ENCODE assay signal across 21 mouse cellular contexts in genomic region chr8:111891983-111892382, GRCm38 (mm10). TPM values are rescaled to one million over a fixed set of nuclear protein-coding genes. Genes with fewer than 3 reads are reported as not detected.
DNase-seq lines count a peak whose midpoint lies in the region; ATAC-seq and TF ChIP-seq lines count a peak whose summit lies in the region.
"Had no signal": no experiment of that assay in that cellular context is flagged by ENCODE, and none has a peak within 500 bp of the region (broad histone marks: within the 10 kb centered on the region; RNA-seq: fewer than 3 reads in every experiment).

No protein-coding gene starts in this region.

- no peak for ATAC-seq in lung, embryonic 14.5 days (ENCODE audit: insufficient read depth)
- no peak for ATAC-seq in embryonic facial prominence, embryonic 11.5 days (replicated peaks; ENCODE audit: insufficient number of reproducible peaks, low FRiP score, low TSS enrichment, low read depth)
- ATAC-seq: activated CD4-positive, CD25-positive, alpha-beta regulatory T cell, adult 4 months; forebrain, embryonic 14.5 days; inflammation-experienced regulatory T-cells, adult 6 months; liver, embryonic 12.5 days; Patski had no signal

- no peak overlapping the region for H3K27ac ChIP-seq in lung, embryonic 14.5 days (ENCODE audit: low read depth)
- H3K27ac ChIP-seq in embryonic facial prominence, embryonic 11.5 days (replicated peaks; ENCODE audit: low read depth, low read length): no peak overlapping the region
- H3K27ac ChIP-seq: embryonic facial prominence, embryonic 15.5 days; gastrocnemius, adult 2 months; hindbrain, embryonic 14.5 days; limb, embryonic 13.5 days; liver, embryonic 12.5 days had no signal

- H3K36me3 ChIP-seq in lung, embryonic 14.5 days (ENCODE audit: insufficient read depth): no peaks in the 10 kb centered on the region
- H3K36me3 ChIP-seq in embryonic facial prominence, embryonic 11.5 days (replicated peaks; ENCODE audit: control insufficient read depth, insufficient read depth, low read depth, low read length): no peaks in the 10 kb centered on the region
- H3K36me3 ChIP-seq: embryonic facial prominence, embryonic 15.5 days; limb, embryonic 13.5 days; liver, embryonic 12.5 days had no signal

- H3K4me1 ChIP-seq in lung, embryonic 14.5 days (ENCODE audit: insufficient read depth): peaks cover 23% of the 10 kb centered on the region
- peaks cover 3% of the 10 kb centered on the region for H3K4me1 ChIP-seq in embryonic facial prominence, embryonic 11.5 days (ENCODE audit: control insufficient read depth, insufficient read depth, low read length)

- H3K4me2 ChIP-seq in lung, embryonic 14.5 days: no peak overlapping the region
- no peak overlapping the region for H3K4me2 ChIP-seq in embryonic facial prominence, embryonic 11.5 days (ENCODE audit: low read depth, low read length)
- H3K4me2 ChIP-seq: embryonic facial prominence, embryonic 15.5 days; hindbrain, embryonic 14.5 days; limb, embryonic 13.5 days; liver, embryonic 12.5 days had no signal

- H3K27me3 ChIP-seq in lung, embryonic 14.5 days (ENCODE audit: insufficient read depth, low read length): peaks cover 28% of the 10 kb centered on the region
- H3K27me3 ChIP-seq in embryonic facial prominence, embryonic 11.5 days (ENCODE audit: control insufficient read depth, insufficient read depth, low read length): peaks cover 27% of the 10 kb centered on the region
- H3K27me3 ChIP-seq: Patski had no signal

- H3K4me3 ChIP-seq in lung, embryonic 14.5 days (ENCODE audit: low read depth, low read length): no peak overlapping the region
- H3K4me3 ChIP-seq in embryonic facial prominence, embryonic 11.5 days (ENCODE audit: low read depth, low read length): no peak overlapping the region
- H3K4me3 ChIP-seq: embryonic facial prominence, embryonic 15.5 days; gastrocnemius, adult 2 months; limb, embryonic 13.5 days; liver, embryonic 12.5 days had no signal

- DNase-seq in lung, embryonic 14.5 days: peak; percentile 40
- no peak for DNase-seq in lung, postnatal 10 days
- DNase-seq in 3T3-L1 (ENCODE audit: low read depth, low spot score) (peak; percentile 59), ES-CJ7 (ENCODE audit: low read depth, low spot score) (peak; percentile 88)
- DNase-seq in embryonic facial prominence, embryonic 11.5 days (ENCODE audit: low spot score): peak; percentile 38
- DNase-seq in cerebellum, postnatal 14 days: no peak
- no peak for DNase-seq in thymus, postnatal 25 days
- DNase-seq: adrenal gland, adult 8-10 months; cerebellum, adult 11-12 months; cerebellum, postnatal 10 days; gastrocnemius, adult 2 months; heart, postnatal 4 days; kidney, postnatal 36 days had no signal

- H3K9me3 ChIP-seq in lung, embryonic 14.5 days (ENCODE audit: low read depth, low read length): no peaks in the 10 kb centered on the region
- no peaks in the 10 kb centered on the region for H3K9me3 ChIP-seq in embryonic facial prominence, embryonic 11.5 days (replicated peaks; ENCODE audit: control insufficient read depth, low read length)
- H3K9me3 ChIP-seq: embryonic facial prominence, embryonic 15.5 days; limb, embryonic 13.5 days had no signal

- H3K9ac ChIP-seq in lung, embryonic 14.5 days: no peak overlapping the region
- H3K9ac ChIP-seq in embryonic facial prominence, embryonic 11.5 days (replicated peaks; ENCODE audit: low read length): no peak overlapping the region
- H3K9ac ChIP-seq: embryonic facial prominence, embryonic 15.5 days; hindbrain, embryonic 14.5 days; limb, embryonic 13.5 days; liver, embryonic 12.5 days had no signal

- TF ChIP-seq CTCF in lung, embryonic 14.5 days (IDR thresholded peaks at IDR 0.05; ENCODE audit: low read depth): no peak

- WGBS in lung, embryonic 14.5 days: 12% methylated on average over 8 of the region's 8 CpGs
- WGBS in embryonic facial prominence, embryonic 11.5 days: 20% methylated on average over 8 of the region's 8 CpGs

RNA-seq across cellular contexts. Expression of gene Tmem170, which starts 15.4 kb away (rescaled TPM):
- 7.0 and 7.3 TPM in 2 replicates for polyA plus RNA-seq in lung, embryonic 14.5 days (2014; fragmentation: Nextera tagmentation; extraction: Ambion mirVana)
- polyA plus RNA-seq in embryonic facial prominence, embryonic 11.5 days (2014; fragmentation: Nextera tagmentation; extraction: Ambion mirVana): 7.7 and 8.2 TPM in 2 replicates

RNA-seq across cellular contexts. Expression of gene Chst5, which starts 18.3 kb away (rescaled TPM):
- polyA plus RNA-seq in lung, embryonic 14.5 days (2014; fragmentation: Nextera tagmentation; extraction: Ambion mirVana): 5.3 and 6.6 TPM in 2 replicates
- polyA plus RNA-seq in embryonic facial prominence, embryonic 11.5 days (2014; fragmentation: Nextera tagmentation; extraction: Ambion mirVana): 1.1 and 2.2 TPM in 2 replicates
- polyA plus RNA-seq: activated CD4-positive, CD25-positive, alpha-beta regulatory T cell, adult 4 months; inflammation-experienced regulatory T-cells, adult 6 months; Patski had no signal

RNA-seq across cellular contexts. Expression of gene Cfdp1, which starts 37.9 kb away (rescaled TPM):
- 195 and 200 TPM in 2 replicates for polyA plus RNA-seq in lung, embryonic 14.5 days (2014; fragmentation: Nextera tagmentation; extraction: Ambion mirVana)
- 262 and 278 TPM in 2 replicates for polyA plus RNA-seq in embryonic facial prominence, embryonic 11.5 days (2014; fragmentation: Nextera tagmentation; extraction: Ambion mirVana)

RNA-seq across cellular contexts. Expression of gene Tmem231, which starts 41.7 kb away (rescaled TPM):
- 18.7 and 18.9 TPM in 2 replicates for polyA plus RNA-seq in lung, embryonic 14.5 days (2014; fragmentation: Nextera tagmentation; extraction: Ambion mirVana)
- 18.6 and 20.0 TPM in 2 replicates for polyA plus RNA-seq in embryonic facial prominence, embryonic 11.5 days (2014; fragmentation: Nextera tagmentation; extraction: Ambion mirVana)

RNA-seq across cellular contexts. Expression of gene Gabarapl2, which starts 48.5 kb away (rescaled TPM):
- 147 and 163 TPM in 2 replicates for polyA plus RNA-seq in lung, embryonic 14.5 days (2014; fragmentation: Nextera tagmentation; extraction: Ambion mirVana)
- 222 and 230 TPM in 2 replicates for polyA plus RNA-seq in embryonic facial prominence, embryonic 11.5 days (2014; fragmentation: Nextera tagmentation; extraction: Ambion mirVana)

Comparison
In these comparisons a context has a peak if more than half of its experiments do, and no peak if none do; other contexts are left out.
1. DNase-seq: peak in lung, embryonic 14.5 days (single experiment), 3T3-L1 (single experiment), ES-CJ7 (single experiment) and embryonic facial prominence, embryonic 11.5 days (single experiment); none in lung, postnatal 10 days (single experiment), cerebellum, postnatal 14 days (0 of 2) and thymus, postnatal 25 days (single experiment).